Mouse (Mus musculus) heart, adult 18-20 months (tissue): Measurements from ENCODE around the gene Trappc11. TPM values are rescaled to one million over a fixed set of nuclear protein-coding genes. Genes with fewer than 3 reads are reported as not detected.
A peak's percentile ranks its signal among the peaks of the same experiment; 100 is the strongest.

ENCODE experiments used
- DNase-seq, 2 experiments: peaks; one replicate each; pipeline ENCODE4 v3.0.0; 2021 to 2022; ENCODE audit warnings: mixed read lengths in 1 of 2
- total RNA-seq, 2 experiments: library from RNA; stranded (reverse); gene quantifications; 2 replicates each; pipeline ENCODE4 v1.2.3; 2021

Trappc11 gene
- total RNA-seq, 2 experiments from 2014 or later, result 20.1 to 21.7 TPM

- DNase-seq, result no peak
Measured at GRCm38 (mm10) chr8:47482354-47483071, 50.8 kb downstream of the Trappc11 start.

DNA sequence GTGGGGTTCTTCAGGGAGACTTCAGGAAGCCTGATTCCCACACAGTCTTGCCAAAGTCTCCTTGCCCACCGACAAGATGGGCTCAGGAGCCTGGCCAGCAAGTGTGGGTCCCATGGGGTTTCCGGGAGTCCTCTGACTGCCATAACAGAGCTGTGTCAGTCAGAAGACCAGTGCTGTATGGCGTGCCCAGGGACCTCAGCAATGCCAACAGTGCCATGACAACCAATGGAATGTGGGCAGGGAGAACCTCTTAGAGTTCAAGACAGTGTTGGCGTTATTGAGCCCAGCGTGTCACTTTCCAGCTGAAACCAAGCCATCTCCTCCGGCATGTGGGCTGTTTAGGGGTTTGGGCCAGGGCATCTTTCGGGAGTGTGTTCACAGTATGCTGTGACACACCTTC, 53.2 kb downstream of the Trappc11 start:
- no peak for DNase-seq

GRCm38 (mm10) chr8:47461650-47462049, 71.6 kb downstream of the Trappc11 start:
- peak; percentile 47 to 75 for DNase-seq

- DNase-seq, result no peak
Measured at GRCm38 (mm10) chr8:47459216-47459749, 74.0 kb downstream of the Trappc11 start.

DNA sequence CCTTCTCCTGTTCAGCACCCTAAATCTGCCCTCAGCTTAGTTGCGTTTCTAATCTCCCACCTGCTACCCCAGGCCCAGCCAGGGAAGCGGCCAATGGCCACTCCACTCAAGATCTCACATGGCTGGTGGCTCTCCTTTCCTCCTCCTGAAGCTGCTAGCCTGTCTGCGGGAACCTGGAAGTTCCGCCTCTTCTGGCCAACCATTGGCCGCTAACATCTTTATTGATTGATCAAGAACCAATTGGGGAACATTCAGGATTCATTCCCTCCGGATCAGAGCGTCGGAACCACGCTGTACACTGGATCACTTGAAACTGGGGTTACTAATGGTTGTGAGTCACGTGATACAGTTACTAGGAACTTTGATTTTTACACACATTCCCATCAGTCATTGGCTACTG, 74.7 kb downstream of the Trappc11 start:
- peak in 1 of 2 experiments; percentile 26 for DNase-seq

DNA sequence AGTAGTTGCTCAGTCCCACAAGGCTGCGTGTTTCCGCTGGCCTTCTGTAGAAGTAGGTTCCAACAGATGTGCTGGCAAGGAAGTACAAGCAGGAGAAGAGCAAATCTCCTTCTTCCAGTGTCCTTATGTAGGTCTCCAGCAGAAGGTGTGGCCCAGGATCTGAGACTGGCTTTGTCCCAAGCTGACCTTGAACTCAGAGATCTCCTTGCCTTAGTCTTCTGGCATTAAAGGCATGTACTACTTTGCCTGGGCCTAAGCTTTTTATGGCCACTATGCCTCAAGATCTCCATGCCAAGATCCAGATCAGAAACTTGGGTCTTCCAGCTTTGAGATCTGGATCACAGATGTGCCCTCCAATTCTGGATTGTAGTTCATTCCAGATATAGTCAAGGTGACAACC, 84.1 kb downstream of the Trappc11 start:
- DNase-seq, result peak in 1 of 2 experiments; percentile 38

DNA sequence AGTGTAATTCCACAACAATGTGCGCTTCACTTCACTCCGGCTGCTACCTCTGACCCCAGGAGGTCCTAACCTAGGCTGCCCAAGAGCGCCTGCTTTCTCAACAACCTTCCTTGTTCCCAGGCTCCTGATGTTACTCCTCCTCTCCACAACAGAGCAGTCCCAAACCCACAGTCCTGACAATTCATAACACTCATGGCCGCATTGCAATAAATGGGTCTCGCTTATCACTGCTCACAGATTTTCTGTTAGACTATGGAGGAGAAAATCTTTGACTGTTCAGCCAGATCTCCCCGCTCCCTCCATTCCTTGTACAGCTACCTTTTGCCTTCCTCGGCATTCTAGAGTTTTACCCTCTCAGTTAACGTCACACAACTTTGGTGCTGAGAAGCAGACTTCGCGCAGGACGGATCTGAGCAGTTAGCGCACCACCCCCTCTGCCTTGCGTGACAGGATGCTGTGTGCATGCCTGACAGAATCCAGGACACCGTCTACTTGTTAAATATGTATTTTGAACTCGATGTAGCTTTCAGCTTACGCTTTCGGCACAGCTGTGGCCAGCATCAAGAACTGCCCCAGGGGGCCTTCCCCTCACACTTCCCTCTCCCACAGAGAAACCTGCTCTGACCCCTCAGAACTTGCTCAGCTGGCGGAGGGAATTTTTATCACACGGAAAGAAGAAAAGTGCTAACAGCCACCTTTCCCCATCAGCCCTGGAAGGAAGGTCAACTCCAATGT, 86.8 kb downstream of the Trappc11 start, which contains the start of gene Stox2:
Gene Stox2, minus strand, starts transcription at position 51 of the 735 bp plus-strand sequence.
- DNase-seq, result no peak

Other genes with a start within 250 kb of the Trappc11 start
- 1 to 10 TPM; 8.7 to 8.9 TPM for gene Stox2, start 87.1 kb downstream of the Trappc11 start, total RNA-seq
- 10 to 100 TPM; 63.8 to 74.1 TPM for gene Rwdd4a, start 194 bp upstream of the Trappc11 start, total RNA-seq
- gene Ing2, start 142.1 kb upstream of the Trappc11 start, total RNA-seq, result 1 to 10 TPM; 3.8 to 4.1 TPM
- 1 to 10 TPM; 9.0 to 9.1 TPM for gene Cdkn2aip, start 180.5 kb upstream of the Trappc11 start, total RNA-seq